Mouse (Mus musculus): ENCODE data around the gene Trhde. TPM values are rescaled to one million over a fixed set of nuclear protein-coding genes. Genes with fewer than 3 reads are reported as not detected.

The Trhde gene
- total and polyA plus RNA-seq, 3 experiments = 0.05 TPM; not detected in 2

- ATAC-seq (ENCODE audit: extremely low read depth, insufficient number of reproducible peaks, low FRiP score, poor library complexity, severe bottlenecking) (no peak), DNase-seq (ENCODE audit: low spot score) (no peak)
- TF ChIP-seq GATA1 (IDR thresholded peaks at IDR 0.05; ENCODE audit: borderline replicate concordance, low read length) (no peak), GATA2 (IDR thresholded peaks at IDR 0.05; ENCODE audit: borderline replicate concordance, low read depth, low read length) (no peak), POLR2AphosphoS5 (IDR thresholded peaks at IDR 0.05; ENCODE audit: insufficient replicate concordance, low read depth, low read length) (no peak), CTCF (IDR thresholded peaks at IDR 0.05; ENCODE audit: low read depth, low read length) (no peak), TAL1 (conservative IDR thresholded peaks at IDR 0.05; ENCODE audit: low read depth, low read length) (no peak)
Measured at GRCm38 (mm10) chr10:114671791-114672415, 130.2 kb downstream of the Trhde start.

DNA sequence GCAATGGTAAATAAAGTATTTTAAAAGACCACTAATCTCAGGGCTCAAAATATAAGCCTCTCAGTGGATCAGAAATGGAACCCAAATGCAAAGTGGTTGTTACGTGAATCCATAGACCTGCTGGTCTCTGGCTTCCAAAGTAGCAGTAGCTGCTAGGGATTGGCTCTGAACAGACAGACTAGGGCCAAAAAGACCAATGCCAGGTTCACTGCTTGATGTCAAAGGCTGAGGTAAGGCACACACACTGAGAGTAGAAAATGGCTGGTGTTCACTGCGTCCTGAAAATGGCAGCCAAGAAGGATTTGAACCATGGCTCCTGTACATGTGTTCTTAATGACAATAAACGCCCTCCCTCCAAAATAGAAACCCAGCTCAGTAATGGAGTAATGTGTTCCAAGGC is 209.1 kb downstream of the Trhde start:
- Histone ChIP-seq H3K4me1 (ENCODE audit: insufficient read depth, low read depth, low read length) (no peaks in the 10 kb centered on the region), H3K36me3 (replicated peaks) (no peaks in the 10 kb centered on the region), H3K27me3 (ENCODE audit: insufficient read depth, low read length) (no peaks in the 10 kb centered on the region), H3K4me3 (ENCODE audit: low read depth, low read length) (no peak overlapping the region), H3K9me3 (replicated peaks) (peaks cover 7% of the 10 kb centered on the region; the same call in 1 of the 2 replicates)
- TF ChIP-seq GATA1 (IDR thresholded peaks at IDR 0.05; ENCODE audit: borderline replicate concordance, low read length) = no peak
- TF ChIP-seq GATA2 (IDR thresholded peaks at IDR 0.05; ENCODE audit: borderline replicate concordance, low read depth, low read length) = no peak
- no peak for TF ChIP-seq TAL1 (conservative IDR thresholded peaks at IDR 0.05; ENCODE audit: low read depth, low read length)
- no peak for TF ChIP-seq CTCF (IDR thresholded peaks at IDR 0.05; ENCODE audit: low read depth, low read length)
- ATAC-seq (ENCODE audit: extremely low read depth, insufficient number of reproducible peaks, low FRiP score, poor library complexity, severe bottlenecking) (no peak), DNase-seq (ENCODE audit: low spot score) (no peak)

More at GRCm38 (mm10) chr10:114671791-114672415, 130.2 kb downstream of the Trhde start:
- Histone ChIP-seq H3K36me3 (replicated peaks) (no peaks in the 10 kb centered on the region), H3K9me3 (replicated peaks) (peaks cover 11% of the 10 kb centered on the region; the same call in 1 of the 2 replicates), H3K4me3 (ENCODE audit: low read depth, low read length) (no peak overlapping the region), H3K4me1 (ENCODE audit: insufficient read depth, low read depth, low read length) (no peaks in the 10 kb centered on the region), H3K27me3 (ENCODE audit: insufficient read depth, low read length) (no peaks in the 10 kb centered on the region)

GRCm38 (mm10) chr10:114578926-114579325 is 223.2 kb downstream of the Trhde start:
- Histone ChIP-seq H3K36me3 (replicated peaks) (no peaks in the 10 kb centered on the region), H3K27me3 (ENCODE audit: insufficient read depth, low read length) (no peaks in the 10 kb centered on the region), H3K4me3 (ENCODE audit: low read depth, low read length) (no peak overlapping the region), H3K9me3 (replicated peaks) (no peaks in the 10 kb centered on the region), H3K4me1 (ENCODE audit: insufficient read depth, low read depth, low read length) (no peaks in the 10 kb centered on the region)
- TF ChIP-seq GATA2 (IDR thresholded peaks at IDR 0.05; ENCODE audit: borderline replicate concordance, low read depth, low read length) = no peak
- TF ChIP-seq CTCF (IDR thresholded peaks at IDR 0.05; ENCODE audit: low read depth, low read length) = no peak
- no peak for TF ChIP-seq POLR2AphosphoS5 (IDR thresholded peaks at IDR 0.05; ENCODE audit: insufficient replicate concordance, low read depth, low read length)
- no peak for TF ChIP-seq TAL1 (conservative IDR thresholded peaks at IDR 0.05; ENCODE audit: low read depth, low read length)
- no peak for TF ChIP-seq GATA1 (IDR thresholded peaks at IDR 0.05; ENCODE audit: borderline replicate concordance, low read length)
- DNase-seq (ENCODE audit: low spot score) (no peak), ATAC-seq (ENCODE audit: extremely low read depth, insufficient number of reproducible peaks, low FRiP score, poor library complexity, severe bottlenecking) (no peak)

- H3K4me1 ChIP-seq (ENCODE audit: insufficient read depth, low read depth, low read length) = no peaks in the 10 kb centered on the region
- H3K4me3 ChIP-seq (ENCODE audit: low read depth, low read length) = no peak overlapping the region
- TF ChIP-seq GATA1 (IDR thresholded peaks at IDR 0.05; ENCODE audit: borderline replicate concordance, low read length) (no peak), TAL1 (conservative IDR thresholded peaks at IDR 0.05; ENCODE audit: low read depth, low read length) (no peak), CTCF (IDR thresholded peaks at IDR 0.05; ENCODE audit: low read depth, low read length) (no peak), GATA2 (IDR thresholded peaks at IDR 0.05; ENCODE audit: borderline replicate concordance, low read depth, low read length) (no peak), POLR2AphosphoS5 (IDR thresholded peaks at IDR 0.05; ENCODE audit: insufficient replicate concordance, low read depth, low read length) (no peak)
- H3K27me3 ChIP-seq (ENCODE audit: insufficient read depth, low read length) = no peaks in the 10 kb centered on the region
- no peak for ATAC-seq (ENCODE audit: extremely low read depth, insufficient number of reproducible peaks, low FRiP score, poor library complexity, severe bottlenecking)
- no peak for DNase-seq (ENCODE audit: low spot score)
- H3K9me3 ChIP-seq (replicated peaks) = peaks cover 2% of the 10 kb centered on the region; the same call in 1 of the 2 replicates
- no peaks in the 10 kb centered on the region for H3K36me3 ChIP-seq (replicated peaks)
Measured at GRCm38 (mm10) chr10:114567891-114568290, 234.2 kb downstream of the Trhde start.

DNA sequence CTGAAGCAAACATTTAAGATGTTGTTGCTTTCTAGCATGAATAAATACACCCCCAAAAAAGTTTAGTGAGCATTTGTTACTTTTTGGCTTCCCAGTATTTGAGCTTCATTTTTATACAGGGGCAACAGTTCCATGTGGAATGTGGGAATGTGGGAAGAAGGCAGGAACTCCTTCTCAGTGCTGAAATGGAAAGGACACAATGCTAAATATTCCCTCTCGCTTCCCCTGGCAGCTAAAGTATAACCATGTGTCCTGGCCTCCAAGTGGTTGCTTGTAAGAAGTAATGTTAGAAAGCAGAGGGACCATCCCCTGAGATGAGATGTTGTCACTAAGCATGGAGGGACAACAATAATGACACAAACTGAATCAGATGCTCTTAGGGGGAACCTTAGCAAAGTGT is 292.9 kb downstream of the Trhde start:
- H3K36me3 ChIP-seq (replicated peaks) = no peaks in the 10 kb centered on the region
- no peak for ATAC-seq (ENCODE audit: extremely low read depth, insufficient number of reproducible peaks, low FRiP score, poor library complexity, severe bottlenecking)
- H3K9me3 ChIP-seq (replicated peaks) = peaks cover 3% of the 10 kb centered on the region; the same call in 1 of the 2 replicates
- H3K4me3 ChIP-seq (ENCODE audit: low read depth, low read length) = no peak overlapping the region
- no peaks in the 10 kb centered on the region for H3K4me1 ChIP-seq (ENCODE audit: insufficient read depth, low read depth, low read length)
- no peak for DNase-seq (ENCODE audit: low spot score)
- TF ChIP-seq GATA2 (IDR thresholded peaks at IDR 0.05; ENCODE audit: borderline replicate concordance, low read depth, low read length) (no peak), TAL1 (conservative IDR thresholded peaks at IDR 0.05; ENCODE audit: low read depth, low read length) (no peak), CTCF (IDR thresholded peaks at IDR 0.05; ENCODE audit: low read depth, low read length) (no peak), POLR2AphosphoS5 (IDR thresholded peaks at IDR 0.05; ENCODE audit: insufficient replicate concordance, low read depth, low read length) (no peak), GATA1 (IDR thresholded peaks at IDR 0.05; ENCODE audit: borderline replicate concordance, low read length) (no peak)
- no peaks in the 10 kb centered on the region for H3K27me3 ChIP-seq (ENCODE audit: insufficient read depth, low read length)

DNA sequence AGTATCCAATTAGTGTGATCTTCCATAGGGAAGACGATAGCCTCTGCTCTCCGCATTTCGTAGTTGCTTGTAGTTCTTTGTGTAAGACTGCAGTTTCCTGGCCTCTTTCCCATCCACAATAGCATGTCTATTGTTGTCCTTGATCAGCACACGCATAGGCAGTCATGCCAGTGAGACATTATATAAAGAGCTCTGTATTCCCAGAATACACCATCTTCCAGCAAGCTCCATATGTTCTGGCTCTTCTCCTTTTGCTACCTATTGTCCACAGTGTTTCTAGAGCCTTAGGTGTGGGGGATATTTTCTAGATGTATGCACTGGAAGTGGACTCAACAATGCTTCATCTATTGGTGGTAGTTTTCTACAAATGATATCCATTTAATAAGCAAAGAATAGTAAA is 313.3 kb downstream of the Trhde start:
- Histone ChIP-seq H3K27me3 (ENCODE audit: insufficient read depth, low read length) (no peaks in the 10 kb centered on the region), H3K4me3 (ENCODE audit: low read depth, low read length) (no peak overlapping the region), H3K9me3 (replicated peaks) (peaks cover 5% of the 10 kb centered on the region), H3K36me3 (replicated peaks) (no peaks in the 10 kb centered on the region), H3K4me1 (ENCODE audit: insufficient read depth, low read depth, low read length) (no peaks in the 10 kb centered on the region)
- DNase-seq (ENCODE audit: low spot score) (no peak), ATAC-seq (ENCODE audit: extremely low read depth, insufficient number of reproducible peaks, low FRiP score, poor library complexity, severe bottlenecking) (no peak)
- no peak for TF ChIP-seq GATA1 (IDR thresholded peaks at IDR 0.05; ENCODE audit: borderline replicate concordance, low read length)
- TF ChIP-seq GATA2 (IDR thresholded peaks at IDR 0.05; ENCODE audit: borderline replicate concordance, low read depth, low read length) = no peak
- TF ChIP-seq CTCF (IDR thresholded peaks at IDR 0.05; ENCODE audit: low read depth, low read length) = no peak
- TF ChIP-seq TAL1 (conservative IDR thresholded peaks at IDR 0.05; ENCODE audit: low read depth, low read length) = no peak
- TF ChIP-seq POLR2AphosphoS5 (IDR thresholded peaks at IDR 0.05; ENCODE audit: insufficient replicate concordance, low read depth, low read length) = no peak

Measured in G1E (cell line).